Mouse (Mus musculus): ENCODE results near the gene Mtmr4. TPM values are rescaled to one million over a fixed set of nuclear protein-coding genes. Genes with fewer than 3 reads are reported as not detected.
A peak's percentile ranks its signal among the peaks of the same experiment; 100 is the strongest.

Gene Mtmr4
- 29.3 and 34.5 TPM in 2 replicates for polyA plus RNA-seq (2011; ENCODE audit: insufficient read length, low read depth, missing spikeins)

- peaks cover 10% of the 10 kb centered on the region for H3K4me1 ChIP-seq (ENCODE audit: control insufficient read depth, insufficient read depth, low read length)
- peak within 1 kb of the TSS; percentile 83 for H3K4me3 ChIP-seq (ENCODE audit: insufficient read depth, low read length)
- peak within 1 kb of the TSS; percentile 88 for H3K27ac ChIP-seq (ENCODE audit: insufficient read depth, low read length)
- TF ChIP-seq CTCF (IDR thresholded peaks at IDR 0.05; ENCODE audit: borderline replicate concordance, insufficient read depth, low read length) (no peak), POLR2A (IDR thresholded peaks at IDR 0.05; ENCODE audit: low read depth, low read length) (peak; percentile 97)
Observed at GRCm38 (mm10) chr11:87591526-87592353, at the start of gene Mtmr4. Gene Mtmr4, plus strand, starts transcription at chr11:87592162.

GRCm38 (mm10) chr11:87542285-87542684 lies 49.7 kb upstream of the Mtmr4 start:
- no peak overlapping the region for H3K4me3 ChIP-seq (ENCODE audit: insufficient read depth, low read length)
- TF ChIP-seq CTCF (IDR thresholded peaks at IDR 0.05; ENCODE audit: borderline replicate concordance, insufficient read depth, low read length) (no peak), POLR2A (IDR thresholded peaks at IDR 0.05; ENCODE audit: low read depth, low read length) (no peak)

GRCm38 (mm10) chr11:87542906-87543305 lies 49.1 kb upstream of the Mtmr4 start:
- Histone ChIP-seq H3K4me3 (ENCODE audit: insufficient read depth, low read length) (no peak overlapping the region), H3K4me1 (ENCODE audit: control insufficient read depth, insufficient read depth, low read length) (no peaks in the 10 kb centered on the region), H3K27ac (ENCODE audit: insufficient read depth, low read length) (no peak overlapping the region)
- TF ChIP-seq CTCF (IDR thresholded peaks at IDR 0.05; ENCODE audit: borderline replicate concordance, insufficient read depth, low read length) (no peak), POLR2A (IDR thresholded peaks at IDR 0.05; ENCODE audit: low read depth, low read length) (no peak)

More at GRCm38 (mm10) chr11:87542285-87542684, 49.7 kb upstream of the Mtmr4 start:
- no peak overlapping the region for H3K27ac ChIP-seq (ENCODE audit: insufficient read depth, low read length)
- H3K4me1 ChIP-seq (ENCODE audit: control insufficient read depth, insufficient read depth, low read length) = no peaks in the 10 kb centered on the region

- H3K27ac ChIP-seq (ENCODE audit: insufficient read depth, low read length) = no peak overlapping the region
- no peak overlapping the region for H3K4me3 ChIP-seq (ENCODE audit: insufficient read depth, low read length)
- TF ChIP-seq CTCF (IDR thresholded peaks at IDR 0.05; ENCODE audit: borderline replicate concordance, insufficient read depth, low read length) = no peak
- TF ChIP-seq POLR2A (IDR thresholded peaks at IDR 0.05; ENCODE audit: low read depth, low read length) = no peak
- peaks cover 9% of the 10 kb centered on the region; the same call in 1 of the 2 replicates for H3K4me1 ChIP-seq (ENCODE audit: control insufficient read depth, insufficient read depth, low read length)
Observed at GRCm38 (mm10) chr11:87553342-87553741, 38.6 kb upstream of the Mtmr4 start.

GRCm38 (mm10) chr11:87554386-87554785 lies 37.6 kb upstream of the Mtmr4 start:
- Histone ChIP-seq H3K4me1 (ENCODE audit: control insufficient read depth, insufficient read depth, low read length) (peaks cover 9% of the 10 kb centered on the region; the same call in 1 of the 2 replicates), H3K4me3 (ENCODE audit: insufficient read depth, low read length) (no peak overlapping the region), H3K27ac (ENCODE audit: insufficient read depth, low read length) (no peak overlapping the region)
- TF ChIP-seq POLR2A (IDR thresholded peaks at IDR 0.05; ENCODE audit: low read depth, low read length) = no peak

- TF ChIP-seq POLR2A (IDR thresholded peaks at IDR 0.05; ENCODE audit: low read depth, low read length) (no peak), CTCF (IDR thresholded peaks at IDR 0.05; ENCODE audit: borderline replicate concordance, insufficient read depth, low read length) (no peak)
- H3K27ac ChIP-seq (ENCODE audit: insufficient read depth, low read length) = no peak overlapping the region
- H3K4me3 ChIP-seq (ENCODE audit: insufficient read depth, low read length) = no peak overlapping the region
- H3K4me1 ChIP-seq (ENCODE audit: control insufficient read depth, insufficient read depth, low read length) = peaks cover 9% of the 10 kb centered on the region; the same call in 1 of the 2 replicates
Observed at GRCm38 (mm10) chr11:87555106-87555703, 36.8 kb upstream of the Mtmr4 start.

GRCm38 (mm10) chr11:87561208-87561607 lies 30.8 kb upstream of the Mtmr4 start:
- TF ChIP-seq CTCF (IDR thresholded peaks at IDR 0.05; ENCODE audit: borderline replicate concordance, insufficient read depth, low read length) (no peak), POLR2A (IDR thresholded peaks at IDR 0.05; ENCODE audit: low read depth, low read length) (no peak)
- Histone ChIP-seq H3K27ac (ENCODE audit: insufficient read depth, low read length) (no peak overlapping the region), H3K4me3 (ENCODE audit: insufficient read depth, low read length) (no peak overlapping the region), H3K4me1 (ENCODE audit: control insufficient read depth, insufficient read depth, low read length) (no peaks in the 10 kb centered on the region)

GRCm38 (mm10) chr11:87566501-87566900 lies 25.5 kb upstream of the Mtmr4 start, which contains the start of gene Gm11492:
Gene Gm11492, plus strand, starts transcription at chr11:87566653.
- TF ChIP-seq CTCF (IDR thresholded peaks at IDR 0.05; ENCODE audit: borderline replicate concordance, insufficient read depth, low read length) = no peak
- TF ChIP-seq POLR2A (IDR thresholded peaks at IDR 0.05; ENCODE audit: low read depth, low read length) = no peak

GRCm38 (mm10) chr11:87568255-87568953 lies 23.6 kb upstream of the Mtmr4 start, which contains the start of gene Sept4:
Gene Sept4, plus strand, starts transcription at chr11:87568903.
- TF ChIP-seq POLR2A (IDR thresholded peaks at IDR 0.05; ENCODE audit: low read depth, low read length) = no peak
- TF ChIP-seq CTCF (IDR thresholded peaks at IDR 0.05; ENCODE audit: borderline replicate concordance, insufficient read depth, low read length) = no peak
- Histone ChIP-seq H3K4me1 (ENCODE audit: control insufficient read depth, insufficient read depth, low read length) (no peaks in the 10 kb centered on the region), H3K27ac (ENCODE audit: insufficient read depth, low read length) (no peak within 1 kb of the TSS), H3K4me3 (ENCODE audit: insufficient read depth, low read length) (no peak within 1 kb of the TSS)

More at GRCm38 (mm10) chr11:87566501-87566900, 25.5 kb upstream of the Mtmr4 start, which contains the start of gene Gm11492:
- Histone ChIP-seq H3K4me1 (ENCODE audit: control insufficient read depth, insufficient read depth, low read length) (no peaks in the 10 kb centered on the region), H3K27ac (ENCODE audit: insufficient read depth, low read length) (no peak within 1 kb of the TSS), H3K4me3 (ENCODE audit: insufficient read depth, low read length) (no peak within 1 kb of the TSS)

Data from embryonic fibroblast, embryonic 13.5 days (primary cell).